Mouse (Mus musculus): ENCODE results near the gene Otud4.

DNA sequence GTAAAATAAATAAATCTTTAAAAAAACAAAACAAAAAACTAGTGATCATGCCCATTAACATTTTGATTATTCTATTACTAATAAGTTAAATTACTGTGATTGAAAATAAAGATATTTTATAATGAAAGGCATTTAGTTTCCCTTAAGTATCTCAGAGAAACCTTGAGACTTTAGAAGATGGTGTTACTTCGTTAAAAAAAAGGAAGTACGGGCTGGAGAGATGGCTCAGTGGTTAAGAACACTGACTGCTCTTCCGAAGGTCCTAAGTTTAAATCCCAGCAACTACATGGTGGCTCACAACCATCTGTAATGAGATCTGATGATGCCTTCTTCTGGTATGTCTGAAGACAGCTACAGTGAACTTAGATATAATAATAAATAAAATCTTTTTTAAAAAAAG lies 2.2 kb upstream of the Otud4 start:
- no peak for TF ChIP-seq CTCF (IDR thresholded peaks at IDR 0.05; ENCODE audit: low read depth)
- no peak for TF ChIP-seq EP300 (IDR thresholded peaks at IDR 0.05; ENCODE audit: low read depth)

All from heart, postnatal 0 days (tissue).